Mouse (Mus musculus) stomach, postnatal 0 days (tissue): Measurements from ENCODE around the gene Rgs17. TPM values are rescaled to one million over a fixed set of nuclear protein-coding genes. Genes with fewer than 3 reads are reported as not detected.

Experiments
- ATAC-seq: fragments of 200-750 bp; cut with Nextera tagmentation; 2 replicates; pipeline ENCODE4 v1.8.0; 2017; ENCODE audit not compliant: low FRiP score, low TSS enrichment
- DNase-seq: peaks from one replicate; pipeline ENCODE4 v3.0.0-alpha.2; 2016; ENCODE audit warnings: low spot score
- H3K27ac ChIP-seq: fragments of 300-500 bp; sonication (generic); replicated peaks from 2 replicates; pipeline ENCODE4 v1.5.1; 2014; ENCODE audit warnings: mild to moderate bottlenecking, control low read depth
- H3K27me3 ChIP-seq: fragments of 300-500 bp; sonication (generic); 2 replicates; pipeline ENCODE4 v1.6.1; 2014; ENCODE audit warnings: low read length; ENCODE audit not compliant: control insufficient read depth, insufficient read depth
- H3K36me3 ChIP-seq: fragments of 300-500 bp; sonication (generic); 2 replicates; pipeline ENCODE4 v1.6.1; 2014; ENCODE audit warnings: low read length, mixed read lengths; ENCODE audit not compliant: control insufficient read depth, insufficient read depth
- H3K4me1 ChIP-seq: fragments of 300-500 bp; sonication (generic); replicated peaks from 2 replicates; pipeline ENCODE4 v1.6.1; 2014; ENCODE audit warnings: antibody characterized with exemption; ENCODE audit not compliant: control insufficient read depth, insufficient read depth
- H3K4me2 ChIP-seq: fragments of 300-500 bp; sonication (generic); replicated peaks from 2 replicates; pipeline ENCODE4 v1.6.1; 2014; ENCODE audit warnings: low read depth, mild to moderate bottlenecking, control low read depth, moderate library complexity
- H3K4me3 ChIP-seq: fragments of 300-500 bp; sonication (generic); 2 replicates; pipeline ENCODE4 v1.5.1; 2014; ENCODE audit warnings: low read depth, low read length, control low read depth
- H3K9ac ChIP-seq: fragments of 300-500 bp; sonication (generic); 2 replicates; pipeline ENCODE4 v1.6.1; 2014; ENCODE audit warnings: mild to moderate bottlenecking, low read length, control low read depth, mixed read lengths
- H3K9me3 ChIP-seq: fragments of 300-500 bp; sonication (generic); 2 replicates; pipeline ENCODE4 v1.6.1; 2016; ENCODE audit warnings: low read length; ENCODE audit not compliant: control insufficient read depth
- CTCF ChIP-seq: IDR thresholded peaks from 2 replicates; pipeline ENCODE4 v1.5.1; 2016; ENCODE audit warnings: antibody characterized with exemption, low read depth, mild to moderate bottlenecking, moderate library complexity
- EP300 ChIP-seq: optimal IDR thresholded peaks from 2 replicates; pipeline ENCODE3; 2016; ENCODE audit warnings: antibody characterized with exemption
- WGBS: fragments of 180-500 bp; shearing (Covaris S2); extraction: QIAGEN DNeasy Blood & Tissue Kit; methylation state at CpG from one replicate; pipeline ENCODE4 v1.1.7; 2014; 5-methylcytosine and 5-hydroxymethylcytosine counted together
- polyA plus RNA-seq: library from polyadenylated mRNA; unstranded; fragments of >200 nt; fragmentation: Nextera tagmentation; extraction: Ambion mirVana; gene quantifications from 2 replicates; pipeline ENCODE4 v1.2.1, GENCODE M21; 2015

Gene Rgs17
- polyA plus RNA-seq, 1 experiment from 2014 or later: 2.3 TPM

DNA sequence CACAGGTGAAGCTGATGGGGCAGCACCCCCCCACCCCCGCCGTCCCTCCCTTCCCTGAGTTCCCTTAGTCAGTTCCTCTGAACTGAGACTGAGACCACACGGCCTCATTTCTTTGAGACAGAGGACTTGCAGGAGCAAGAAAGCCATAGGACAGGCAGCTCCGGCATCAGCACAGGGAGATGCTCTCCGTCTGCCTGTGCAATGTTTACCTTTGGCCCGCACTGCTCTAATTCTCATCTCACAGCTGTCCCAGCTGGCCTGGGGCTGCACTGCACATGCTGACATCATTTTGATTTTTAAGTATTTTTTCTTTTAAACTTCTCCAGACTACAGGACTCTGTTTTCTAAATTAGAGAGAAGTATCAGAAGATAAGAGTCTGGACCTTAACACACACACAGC, 119.3 kb downstream of the Rgs17 start:
- H3K9ac ChIP-seq: no peak overlapping the region
- TF ChIP-seq CTCF: no peak
- no peak for TF ChIP-seq EP300
- DNase-seq (no peak), ATAC-seq (no peak)
- no peaks in the 10 kb centered on the region for H3K9me3 ChIP-seq
- H3K27me3 ChIP-seq: no peaks in the 10 kb centered on the region
- H3K4me2 ChIP-seq: peak overlapping the region; percentile 31
- H3K36me3 ChIP-seq: peaks cover 6% of the 10 kb centered on the region; the same call in 1 of the 2 replicates
- peak overlapping the region; percentile 8; the same call in 1 of the 2 replicates for H3K4me3 ChIP-seq
- 4% methylated on average over 6 of the region's 6 CpGs for WGBS
- 0 out of 2 replicates have a peak, but pooled peaks cover 4% of the 10 kb centered on the region for H3K4me1 ChIP-seq
- H3K27ac ChIP-seq: no peak overlapping the region

DNA sequence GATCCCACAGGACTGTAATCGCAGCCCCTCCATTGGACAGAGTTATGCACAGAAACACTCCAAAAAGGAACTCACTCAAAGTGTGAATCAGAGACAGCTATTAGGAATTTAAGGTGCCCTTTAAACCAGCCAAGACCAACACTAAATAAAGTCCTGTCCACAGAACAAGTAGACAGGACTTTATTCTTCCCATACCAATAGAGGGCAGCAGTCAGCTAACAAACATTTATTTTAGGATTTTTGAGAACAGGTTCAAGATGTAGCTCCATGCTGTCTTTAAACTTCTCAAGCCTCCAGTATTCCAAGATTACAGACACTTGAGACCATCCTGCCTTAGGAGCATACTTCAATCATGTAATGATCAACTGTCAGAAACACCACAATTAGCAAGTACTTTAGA, 121.7 kb downstream of the Rgs17 start:
- DNase-seq (no peak), ATAC-seq (no peak)
- H3K4me1 ChIP-seq: 0 out of 2 replicates have a peak, but pooled peaks cover 2% of the 10 kb centered on the region
- no peaks in the 10 kb centered on the region for H3K27me3 ChIP-seq
- no peak overlapping the region for H3K27ac ChIP-seq
- H3K4me2 ChIP-seq: no peak overlapping the region
- no peak overlapping the region for H3K4me3 ChIP-seq
- TF ChIP-seq EP300 (no peak), CTCF (peak; percentile 75)
- peaks cover 6% of the 10 kb centered on the region; the same call in 1 of the 2 replicates for H3K36me3 ChIP-seq
- H3K9me3 ChIP-seq: no peaks in the 10 kb centered on the region
- 97% methylated on average over 1 of the region's 1 CpGs for WGBS
- no peak overlapping the region for H3K9ac ChIP-seq

DNA sequence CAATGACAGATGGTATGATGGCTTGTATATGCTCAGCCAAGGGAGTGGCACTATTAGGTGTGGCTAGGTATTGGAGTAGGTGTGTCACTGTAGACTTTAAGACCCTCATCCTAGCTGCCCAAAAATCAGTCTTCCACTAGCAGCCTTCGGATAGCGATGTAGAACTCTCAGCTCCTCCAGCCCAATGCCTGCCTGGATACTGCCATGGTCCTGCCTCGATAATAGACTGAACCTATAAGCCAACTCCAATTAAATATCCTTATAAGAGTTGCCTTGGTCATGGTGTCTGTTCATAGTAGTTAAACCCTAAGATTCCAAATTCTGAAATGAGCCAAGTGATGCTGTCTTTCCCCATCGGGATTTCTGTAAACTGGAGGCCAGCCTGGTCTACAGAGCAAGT, 124.1 kb downstream of the Rgs17 start:
- no peaks in the 10 kb centered on the region for H3K4me1 ChIP-seq
- no peaks in the 10 kb centered on the region for H3K9me3 ChIP-seq
- DNase-seq (no peak), ATAC-seq (no peak)
- no peak overlapping the region for H3K9ac ChIP-seq
- TF ChIP-seq EP300 (no peak), CTCF (no peak)
- H3K4me3 ChIP-seq: no peak overlapping the region
- H3K27ac ChIP-seq: no peak overlapping the region
- no peaks in the 10 kb centered on the region for H3K27me3 ChIP-seq
- WGBS: 81% methylated on average over 4 of the region's 4 CpGs
- H3K36me3 ChIP-seq: peaks cover 6% of the 10 kb centered on the region; the same call in 1 of the 2 replicates
- no peak overlapping the region for H3K4me2 ChIP-seq

DNA sequence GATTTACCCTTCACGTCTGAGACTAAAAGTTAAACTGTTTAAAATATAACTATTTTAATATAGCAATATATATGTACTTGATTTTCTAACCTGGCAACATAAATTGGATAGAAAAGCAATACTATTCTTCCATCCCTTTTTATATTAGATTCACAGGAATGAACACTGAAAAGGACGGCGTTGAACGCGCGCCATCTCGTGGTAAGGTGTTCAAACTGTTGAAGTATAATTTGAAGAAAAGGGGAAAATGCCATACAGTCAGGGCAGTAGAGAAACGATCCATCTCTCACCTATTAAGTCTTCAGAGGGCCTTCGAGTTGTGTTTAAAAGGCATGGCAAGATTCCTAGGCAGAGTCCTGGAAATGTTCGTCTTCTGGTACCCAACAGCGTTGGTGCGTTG, 131.5 kb downstream of the Rgs17 start:
- Histone ChIP-seq H3K4me1 (no peaks in the 10 kb centered on the region), H3K27me3 (no peaks in the 10 kb centered on the region), H3K36me3 (no peaks in the 10 kb centered on the region), H3K27ac (no peak overlapping the region), H3K4me2 (no peak overlapping the region), H3K9me3 (no peaks in the 10 kb centered on the region), H3K4me3 (no peak overlapping the region), H3K9ac (no peak overlapping the region)
- DNase-seq: peak; percentile 60
- 17% methylated on average over 12 of the region's 12 CpGs for WGBS
- no peak for ATAC-seq
- TF ChIP-seq EP300: no peak
- peak; percentile 87 for TF ChIP-seq CTCF

DNA sequence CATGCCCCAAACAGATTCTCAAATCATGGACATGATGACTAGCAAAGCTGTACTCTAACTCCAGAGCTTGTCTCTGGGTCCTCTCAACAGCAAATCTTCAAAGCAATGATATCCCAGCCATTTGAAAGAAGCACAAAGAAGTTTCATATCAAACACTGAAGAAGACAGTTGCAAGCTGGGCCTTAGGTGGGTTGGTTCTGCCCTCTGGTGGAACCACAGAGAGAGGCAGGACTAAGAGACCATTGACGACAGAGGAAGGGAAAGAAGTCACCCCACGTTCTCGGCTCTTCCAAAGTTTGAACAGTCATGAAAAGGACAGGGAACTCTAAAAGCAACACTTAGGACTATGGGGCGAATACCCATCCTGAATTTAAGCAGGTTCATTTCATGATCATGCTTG, 135.3 kb downstream of the Rgs17 start:
- ATAC-seq (no peak), DNase-seq (no peak)
- no peaks in the 10 kb centered on the region for H3K4me1 ChIP-seq
- H3K9me3 ChIP-seq: no peaks in the 10 kb centered on the region
- TF ChIP-seq EP300 (no peak), CTCF (peak; percentile 81)
- no peaks in the 10 kb centered on the region for H3K27me3 ChIP-seq
- H3K27ac ChIP-seq: no peak overlapping the region
- H3K36me3 ChIP-seq: no peaks in the 10 kb centered on the region
- H3K9ac ChIP-seq: no peak overlapping the region
- no peak overlapping the region for H3K4me2 ChIP-seq
- no peak overlapping the region for H3K4me3 ChIP-seq
- WGBS: 19% methylated on average over 4 of the region's 4 CpGs

Other genes with a start within 250 kb of the Rgs17 start
- gene Fbxo5, start 116.8 kb downstream of the Rgs17 start, polyA plus RNA-seq: 12.7 and 15.8 TPM in 2 replicates
- 8.4 and 10.0 TPM in 2 replicates for gene Mtrf1l, start 98.5 kb downstream of the Rgs17 start, polyA plus RNA-seq